Mouse (Mus musculus): ENCODE measurements around the gene Pi16. TPM values are rescaled to one million over a fixed set of nuclear protein-coding genes. Genes with fewer than 3 reads are reported as not detected.

The Pi16 gene
- polyA plus RNA-seq, 1 experiment from 2014 or later, result 4.4 TPM

DNA sequence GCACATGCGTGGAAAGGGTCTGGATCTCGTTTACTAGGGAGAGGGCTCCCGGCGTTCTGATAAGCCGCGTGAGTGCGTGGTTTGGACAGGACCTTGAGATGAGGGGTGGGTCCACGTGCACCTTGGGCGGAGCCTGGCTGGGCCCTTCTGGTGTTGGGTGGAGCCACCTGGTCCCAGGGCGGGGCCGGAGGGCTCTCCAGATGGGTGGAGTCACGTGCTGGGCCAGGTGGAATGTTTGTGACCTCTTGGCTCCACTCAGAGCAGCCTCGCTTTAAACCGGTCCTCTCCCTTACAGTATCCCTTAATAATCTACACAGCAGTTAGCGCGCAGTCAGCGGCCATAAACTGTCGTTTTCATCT, 5.1 kb downstream of the Pi16 start:
- no peaks in the 10 kb centered on the region for H3K36me3 ChIP-seq (ENCODE audit: control insufficient read depth, insufficient read depth, low read length)
- 26% methylated on average over 18 of the region's 18 CpGs for WGBS
- H3K4me2 ChIP-seq (ENCODE audit: low read length), result no peak overlapping the region
- ATAC-seq, result no peak
- no peak overlapping the region for H3K9ac ChIP-seq (ENCODE audit: low read depth, low read length)
- peaks cover 8% of the 10 kb centered on the region for H3K27me3 ChIP-seq (ENCODE audit: control insufficient read depth, insufficient read depth, low read depth, low read length)
- no peak overlapping the region for H3K4me3 ChIP-seq (ENCODE audit: low read depth, low read length)
- H3K27ac ChIP-seq (ENCODE audit: low read length), result no peak overlapping the region
- H3K9me3 ChIP-seq (replicated peaks; ENCODE audit: control insufficient read depth, low read length, poor library complexity, severe bottlenecking), result no peaks in the 10 kb centered on the region
- H3K4me1 ChIP-seq (ENCODE audit: control insufficient read depth, insufficient read depth, low read length), result peaks cover 23% of the 10 kb centered on the region

DNA sequence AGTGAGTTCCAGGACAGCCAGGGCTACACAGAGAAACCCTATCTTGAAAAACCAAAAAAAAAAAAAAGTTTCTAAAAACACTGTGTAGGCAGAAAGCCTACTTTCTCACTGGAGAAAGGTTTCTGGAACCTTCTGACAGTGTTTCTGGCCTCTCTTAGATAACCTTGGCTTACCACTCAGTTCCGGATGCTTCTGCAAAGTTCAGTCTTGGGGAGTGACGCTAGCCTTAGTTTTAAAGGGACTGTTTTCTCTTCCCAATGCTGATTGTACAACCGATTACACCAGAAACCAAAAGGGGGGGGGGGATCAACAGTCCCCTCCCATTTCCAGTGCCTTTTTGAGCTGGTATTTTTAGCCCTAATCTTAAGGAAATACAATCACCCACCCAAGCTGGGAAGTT, 6.1 kb downstream of the Pi16 start:
- H3K27me3 ChIP-seq (ENCODE audit: control insufficient read depth, insufficient read depth, low read depth, low read length), result peaks cover 8% of the 10 kb centered on the region
- no peak overlapping the region for H3K4me2 ChIP-seq (ENCODE audit: low read length)
- 95% methylated on average over 3 of the region's 3 CpGs for WGBS
- no peaks in the 10 kb centered on the region for H3K9me3 ChIP-seq (replicated peaks; ENCODE audit: control insufficient read depth, low read length, poor library complexity, severe bottlenecking)
- H3K36me3 ChIP-seq (ENCODE audit: control insufficient read depth, insufficient read depth, low read length), result no peaks in the 10 kb centered on the region
- ATAC-seq, result no peak
- no peak overlapping the region for H3K4me3 ChIP-seq (ENCODE audit: low read depth, low read length)
- no peak overlapping the region for H3K27ac ChIP-seq (ENCODE audit: low read length)
- H3K9ac ChIP-seq (ENCODE audit: low read depth, low read length), result no peak overlapping the region
- peaks cover 27% of the 10 kb centered on the region for H3K4me1 ChIP-seq (ENCODE audit: control insufficient read depth, insufficient read depth, low read length)

DNA sequence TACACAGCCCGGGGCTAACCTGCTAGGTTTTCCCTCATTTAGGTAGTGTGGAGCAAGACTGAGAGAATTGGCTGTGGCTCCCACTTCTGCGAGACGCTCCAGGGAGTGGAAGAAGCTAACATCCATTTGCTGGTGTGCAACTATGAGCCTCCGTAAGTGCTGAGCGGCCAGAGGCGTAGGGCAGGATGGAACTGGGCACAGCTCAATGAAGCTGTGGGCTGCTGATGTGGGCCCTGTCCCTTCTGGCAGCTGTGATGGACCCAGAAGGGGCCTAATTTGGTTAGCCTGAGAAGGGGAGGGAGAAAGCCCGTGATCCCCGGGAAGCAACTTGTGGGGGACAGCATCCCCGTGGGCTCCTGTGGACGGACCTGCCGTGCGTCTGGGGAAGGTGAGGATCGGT, 8.4 kb downstream of the Pi16 start:
- ATAC-seq, result no peak
- peak overlapping the region; percentile 82 for H3K27ac ChIP-seq (ENCODE audit: low read length)
- peak overlapping the region; percentile 52 for H3K9ac ChIP-seq (ENCODE audit: low read depth, low read length)
- peaks cover 2% of the 10 kb centered on the region; the same call in 1 of the 2 replicates for H3K36me3 ChIP-seq (ENCODE audit: control insufficient read depth, insufficient read depth, low read length)
- no peaks in the 10 kb centered on the region for H3K9me3 ChIP-seq (replicated peaks; ENCODE audit: control insufficient read depth, low read length, poor library complexity, severe bottlenecking)
- peaks cover 8% of the 10 kb centered on the region for H3K27me3 ChIP-seq (ENCODE audit: control insufficient read depth, insufficient read depth, low read depth, low read length)
- peaks cover 24% of the 10 kb centered on the region for H3K4me1 ChIP-seq (ENCODE audit: control insufficient read depth, insufficient read depth, low read length)
- H3K4me2 ChIP-seq (ENCODE audit: low read length), result peak overlapping the region; percentile 59
- WGBS, result 41% methylated on average over 13 of the region's 13 CpGs
- no peak overlapping the region for H3K4me3 ChIP-seq (ENCODE audit: low read depth, low read length)

DNA sequence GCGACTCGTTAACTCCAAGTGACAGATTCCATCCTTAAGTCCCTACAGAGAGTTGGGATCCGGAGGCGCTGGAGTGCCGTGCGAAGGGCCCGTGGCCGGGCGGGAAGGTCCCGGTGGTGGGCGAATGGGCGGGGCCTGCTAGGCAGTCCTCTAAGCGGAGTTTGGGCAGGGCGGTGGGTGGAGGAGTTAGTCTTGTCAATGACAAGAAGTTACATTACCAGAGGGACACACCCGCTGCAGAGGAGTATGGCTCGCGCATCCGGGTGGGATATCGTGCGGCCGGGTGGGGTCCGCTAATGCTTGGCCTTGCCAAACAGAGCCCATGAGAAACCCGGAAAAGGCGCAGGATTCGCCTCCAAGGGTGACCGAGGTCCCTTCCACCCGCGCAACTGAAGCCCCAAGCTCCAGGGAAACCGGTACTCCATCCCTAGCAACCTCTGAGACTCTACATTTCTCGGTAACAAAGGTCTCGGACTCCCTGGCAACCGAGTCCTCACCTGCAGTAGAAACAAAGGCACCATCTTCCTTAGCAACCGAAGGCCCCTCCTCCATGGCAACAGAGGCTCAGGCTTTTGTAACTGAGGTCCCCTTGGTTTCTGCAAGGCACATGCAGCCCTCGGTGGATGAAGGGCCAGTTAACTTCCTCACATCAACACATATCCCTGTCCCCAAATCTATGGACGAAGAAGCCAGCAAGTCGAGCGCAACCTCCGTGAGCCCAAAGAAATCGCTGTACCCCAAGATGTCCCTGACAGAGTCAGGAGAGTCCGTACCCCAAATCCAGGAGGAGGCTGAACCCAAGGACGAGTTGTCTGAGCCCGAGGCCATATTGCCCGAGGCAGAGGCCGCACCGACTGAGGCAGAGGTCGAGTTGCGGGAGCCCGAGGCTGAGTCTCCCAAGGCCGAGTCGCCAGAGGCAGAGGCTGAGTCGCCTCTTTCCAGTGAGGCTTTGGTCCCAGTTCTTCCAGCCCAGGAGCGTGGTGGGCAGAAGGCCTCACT, 9.3 kb downstream of the Pi16 start:
- peak; percentile 73 for ATAC-seq
- peak overlapping the region; percentile 52 for H3K9ac ChIP-seq (ENCODE audit: low read depth, low read length)
- peak overlapping the region; percentile 59 for H3K4me2 ChIP-seq (ENCODE audit: low read length)
- peak overlapping the region; percentile 82 for H3K27ac ChIP-seq (ENCODE audit: low read length)
- WGBS, result 8% methylated on average over 52 of the region's 52 CpGs
- H3K9me3 ChIP-seq (replicated peaks; ENCODE audit: control insufficient read depth, low read length, poor library complexity, severe bottlenecking), result no peaks in the 10 kb centered on the region
- H3K36me3 ChIP-seq (ENCODE audit: control insufficient read depth, insufficient read depth, low read length), result peaks cover 3% of the 10 kb centered on the region; the same call in 1 of the 2 replicates
- peaks cover 7% of the 10 kb centered on the region for H3K27me3 ChIP-seq (ENCODE audit: control insufficient read depth, insufficient read depth, low read depth, low read length)
- peaks cover 27% of the 10 kb centered on the region for H3K4me1 ChIP-seq (ENCODE audit: control insufficient read depth, insufficient read depth, low read length)
- H3K4me3 ChIP-seq (ENCODE audit: low read depth, low read length), result peak overlapping the region; percentile 25

DNA sequence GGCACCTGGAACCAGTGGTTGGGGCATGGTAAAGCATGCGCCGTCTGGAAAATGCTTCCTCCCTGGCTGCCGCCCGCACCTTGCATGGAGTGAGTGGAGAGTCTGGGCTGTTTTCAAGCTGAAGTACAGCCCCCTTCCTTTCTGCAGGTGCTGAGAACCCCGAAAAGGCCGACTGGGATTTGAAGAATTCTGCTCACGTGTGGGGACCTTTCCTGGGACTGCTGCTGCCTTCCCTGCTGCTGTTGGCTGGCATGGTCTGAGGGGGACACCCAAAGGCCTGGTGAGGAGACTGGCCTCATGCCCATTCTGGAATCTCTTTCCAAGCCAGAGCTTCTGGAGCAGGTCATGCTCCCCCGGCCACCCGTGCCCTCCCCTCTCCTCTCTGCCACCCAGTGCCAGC, 10.2 kb downstream of the Pi16 start:
- Histone ChIP-seq H3K4me2 (ENCODE audit: low read length) (no peak overlapping the region), H3K27me3 (ENCODE audit: control insufficient read depth, insufficient read depth, low read depth, low read length) (no peaks in the 10 kb centered on the region), H3K9me3 (replicated peaks; ENCODE audit: control insufficient read depth, low read length, poor library complexity, severe bottlenecking) (no peaks in the 10 kb centered on the region), H3K9ac (ENCODE audit: low read depth, low read length) (peak overlapping the region; percentile 52; the same call in 1 of the 2 replicates), H3K4me1 (ENCODE audit: control insufficient read depth, insufficient read depth, low read length) (peaks cover 27% of the 10 kb centered on the region), H3K36me3 (ENCODE audit: control insufficient read depth, insufficient read depth, low read length) (peaks cover 12% of the 10 kb centered on the region; the same call in 1 of the 2 replicates), H3K4me3 (ENCODE audit: low read depth, low read length) (no peak overlapping the region), H3K27ac (ENCODE audit: low read length) (peak overlapping the region; percentile 82)
- 74% methylated on average over 9 of the region's 9 CpGs for WGBS
- ATAC-seq, result no peak

DNA sequence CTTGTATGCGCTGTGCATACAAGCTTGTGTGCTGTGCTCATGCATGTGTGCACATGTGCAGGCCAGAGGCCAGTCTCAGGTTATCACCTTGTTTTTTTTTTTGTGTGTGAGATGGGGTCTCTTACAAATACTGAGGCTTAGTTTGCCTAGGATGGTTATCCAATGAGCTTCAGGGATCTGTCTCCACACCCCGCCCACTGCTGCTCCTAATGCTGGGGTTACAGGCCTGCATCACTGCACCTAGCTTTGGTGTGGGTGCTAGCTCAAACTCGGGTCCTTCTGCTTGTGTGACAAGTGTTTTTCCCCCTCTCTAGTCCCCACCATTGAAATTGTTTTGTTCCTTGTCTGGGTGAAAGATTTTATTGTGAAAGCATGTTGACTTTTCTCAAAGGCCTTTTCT, 12.7 kb downstream of the Pi16 start:
- H3K4me2 ChIP-seq (ENCODE audit: low read length), result no peak overlapping the region
- WGBS, result 75% methylated on average over 3 of the region's 3 CpGs
- H3K9me3 ChIP-seq (replicated peaks; ENCODE audit: control insufficient read depth, low read length, poor library complexity, severe bottlenecking), result no peaks in the 10 kb centered on the region
- no peaks in the 10 kb centered on the region for H3K27me3 ChIP-seq (ENCODE audit: control insufficient read depth, insufficient read depth, low read depth, low read length)
- ATAC-seq, result no peak
- peak overlapping the region; percentile 38; the same call in 1 of the 2 replicates for H3K9ac ChIP-seq (ENCODE audit: low read depth, low read length)
- H3K4me1 ChIP-seq (ENCODE audit: control insufficient read depth, insufficient read depth, low read length), result peaks cover 27% of the 10 kb centered on the region
- H3K36me3 ChIP-seq (ENCODE audit: control insufficient read depth, insufficient read depth, low read length), result peaks cover 29% of the 10 kb centered on the region
- H3K4me3 ChIP-seq (ENCODE audit: low read depth, low read length), result no peak overlapping the region
- H3K27ac ChIP-seq (ENCODE audit: low read length), result peak overlapping the region; percentile 66

DNA sequence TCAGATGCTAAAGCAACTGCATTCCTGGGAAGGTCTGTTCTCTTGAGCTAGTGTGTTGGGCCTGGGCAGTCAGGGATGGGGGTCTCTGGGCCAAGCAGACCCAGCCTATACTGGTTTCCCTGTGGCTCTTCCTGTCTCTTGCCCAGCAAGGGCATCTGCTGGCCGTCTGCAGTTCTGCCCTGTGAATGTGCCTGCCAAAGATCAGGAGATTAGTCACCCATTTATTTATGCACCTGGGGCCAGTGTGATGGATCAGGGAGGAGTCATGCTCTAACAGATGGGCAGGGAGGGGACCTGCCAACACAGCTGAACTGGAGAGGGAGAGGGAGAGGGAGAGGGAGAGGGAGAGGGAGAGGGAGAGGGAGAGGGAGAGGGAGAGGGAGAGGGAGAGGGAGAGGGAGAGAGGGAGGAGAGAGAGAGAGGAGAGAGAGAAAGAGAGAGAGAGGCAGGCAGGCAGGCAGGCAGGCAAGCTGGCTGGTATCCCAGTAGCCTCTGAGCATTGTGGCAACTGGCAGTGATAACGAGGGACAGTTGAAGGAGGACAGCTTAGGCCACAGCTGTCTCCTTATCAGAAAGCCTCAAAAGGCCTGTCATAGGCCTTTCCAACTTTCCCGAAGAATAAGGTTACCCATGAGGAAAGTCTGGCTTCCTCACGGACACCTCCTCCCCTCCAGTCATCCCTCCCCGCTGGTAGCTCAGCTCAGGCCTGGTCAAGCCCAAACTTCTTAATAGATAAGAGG, 13.4 kb downstream of the Pi16 start:
- no peak for ATAC-seq
- H3K27me3 ChIP-seq (ENCODE audit: control insufficient read depth, insufficient read depth, low read depth, low read length), result no peaks in the 10 kb centered on the region
- H3K36me3 ChIP-seq (ENCODE audit: control insufficient read depth, insufficient read depth, low read length), result peaks cover 35% of the 10 kb centered on the region
- peaks cover 24% of the 10 kb centered on the region for H3K4me1 ChIP-seq (ENCODE audit: control insufficient read depth, insufficient read depth, low read length)
- H3K9me3 ChIP-seq (replicated peaks; ENCODE audit: control insufficient read depth, low read length, poor library complexity, severe bottlenecking), result no peaks in the 10 kb centered on the region
- no peak overlapping the region for H3K4me2 ChIP-seq (ENCODE audit: low read length)
- WGBS, result 15% methylated on average over 5 of the region's 5 CpGs
- H3K9ac ChIP-seq (ENCODE audit: low read depth, low read length), result peak overlapping the region; percentile 38; the same call in 1 of the 2 replicates
- peak overlapping the region; percentile 66 for H3K27ac ChIP-seq (ENCODE audit: low read length)
- no peak overlapping the region for H3K4me3 ChIP-seq (ENCODE audit: low read depth, low read length)

DNA sequence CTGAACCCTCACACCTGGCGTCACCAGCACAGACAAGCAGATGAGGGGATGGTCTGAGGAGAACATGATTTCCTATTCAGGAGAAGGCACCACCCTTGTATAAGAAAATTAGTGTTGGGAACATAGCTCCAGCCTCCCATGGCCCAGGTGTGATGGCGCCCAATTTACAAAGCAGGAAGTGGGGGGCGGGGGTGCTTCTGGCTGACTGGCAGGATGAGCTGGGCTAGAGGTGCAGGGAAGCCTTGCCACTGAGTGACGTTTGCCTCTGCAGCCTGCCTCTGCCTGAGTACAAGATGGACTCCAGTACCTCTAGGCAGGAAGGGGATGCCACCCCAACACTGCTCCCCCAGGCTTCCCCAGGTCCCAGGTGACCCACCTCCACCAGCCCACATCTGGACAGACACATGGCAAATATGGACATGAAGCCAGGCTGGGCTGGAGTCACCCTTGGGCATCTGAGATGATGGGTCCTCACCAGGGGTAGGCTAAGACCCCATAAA, 14.8 kb downstream of the Pi16 start:
- ATAC-seq, result no peak
- WGBS, result 83% methylated on average over 4 of the region's 4 CpGs
- peaks cover 10% of the 10 kb centered on the region for H3K4me1 ChIP-seq (ENCODE audit: control insufficient read depth, insufficient read depth, low read length)
- H3K9ac ChIP-seq (ENCODE audit: low read depth, low read length), result no peak overlapping the region
- no peak overlapping the region for H3K4me3 ChIP-seq (ENCODE audit: low read depth, low read length)
- H3K4me2 ChIP-seq (ENCODE audit: low read length), result no peak overlapping the region
- peaks cover 49% of the 10 kb centered on the region for H3K36me3 ChIP-seq (ENCODE audit: control insufficient read depth, insufficient read depth, low read length)
- no peaks in the 10 kb centered on the region for H3K9me3 ChIP-seq (replicated peaks; ENCODE audit: control insufficient read depth, low read length, poor library complexity, severe bottlenecking)
- H3K27ac ChIP-seq (ENCODE audit: low read length), result no peak overlapping the region
- no peaks in the 10 kb centered on the region for H3K27me3 ChIP-seq (ENCODE audit: control insufficient read depth, insufficient read depth, low read depth, low read length)

Data from midbrain, embryonic 16.5 days (tissue).